Mouse (Mus musculus) midbrain, embryonic 11.5 days (tissue): ENCODE measurements at regions not wholly inside any gene's neighbourhood (a gene's known extent, or its start where the extent isn't known, plus 50 kb on each side); places are given as distances from the start of the nearest gene placed in this dataset.

Experiments used
- ATAC-seq: fragments of 200-750 bp; cut with Nextera tagmentation; 2 replicates; pipeline ENCODE4 v1.8.0; 2017; ENCODE audit warnings: moderate TSS enrichment, moderate library complexity; ENCODE audit not compliant: low FRiP score
- DNase-seq: peaks from one replicate; pipeline ENCODE4 v3.0.0; 2015; ENCODE audit warnings: low spot score; ENCODE audit errors: missing footprints
- H3K27ac ChIP-seq: fragments of 300-500 bp; sonication (generic); 2 replicates; pipeline ENCODE4 v1.5.1; 2014; ENCODE audit warnings: low read depth, low read length
- H3K27me3 ChIP-seq: fragments of 300-500 bp; sonication (generic); 2 replicates; pipeline ENCODE4 v1.6.1; 2014; ENCODE audit warnings: mild to moderate bottlenecking, low read length, moderate library complexity, mixed read lengths; ENCODE audit not compliant: control insufficient read depth, insufficient read depth
- H3K36me3 ChIP-seq: fragments of 300-500 bp; sonication (generic); 2 replicates; pipeline ENCODE4 v1.6.1; 2014; ENCODE audit warnings: mild to moderate bottlenecking, low read length, moderate library complexity, mixed read lengths; ENCODE audit not compliant: control insufficient read depth, insufficient read depth
- H3K4me1 ChIP-seq: fragments of 300-500 bp; sonication (generic); 2 replicates; pipeline ENCODE4 v1.6.1; 2014; ENCODE audit warnings: low read length; ENCODE audit not compliant: control insufficient read depth, insufficient read depth
- H3K4me2 ChIP-seq: fragments of 300-500 bp; sonication (generic); 2 replicates; pipeline ENCODE4 v1.6.1; 2014; ENCODE audit warnings: mild to moderate bottlenecking, moderate library complexity
- H3K4me3 ChIP-seq: fragments of 300-500 bp; sonication (generic); 2 replicates; pipeline ENCODE4 v1.5.1; 2014; ENCODE audit warnings: low read depth, low read length
- H3K9ac ChIP-seq: fragments of 300-500 bp; sonication (generic); 2 replicates; pipeline ENCODE4 v1.6.1; 2014; ENCODE audit warnings: low read length
- H3K9me3 ChIP-seq: fragments of 300-500 bp; sonication (generic); 2 replicates; pipeline ENCODE4 v1.6.1; 2016; ENCODE audit warnings: low read length; ENCODE audit not compliant: control insufficient read depth
- WGBS: fragments of 180-500 bp; shearing (Covaris S2); extraction: QIAGEN DNeasy Blood & Tissue Kit; methylation state at CpG from one replicate; pipeline ENCODE4 v1.1.7; 2014; 5-methylcytosine and 5-hydroxymethylcytosine counted together

DNA sequence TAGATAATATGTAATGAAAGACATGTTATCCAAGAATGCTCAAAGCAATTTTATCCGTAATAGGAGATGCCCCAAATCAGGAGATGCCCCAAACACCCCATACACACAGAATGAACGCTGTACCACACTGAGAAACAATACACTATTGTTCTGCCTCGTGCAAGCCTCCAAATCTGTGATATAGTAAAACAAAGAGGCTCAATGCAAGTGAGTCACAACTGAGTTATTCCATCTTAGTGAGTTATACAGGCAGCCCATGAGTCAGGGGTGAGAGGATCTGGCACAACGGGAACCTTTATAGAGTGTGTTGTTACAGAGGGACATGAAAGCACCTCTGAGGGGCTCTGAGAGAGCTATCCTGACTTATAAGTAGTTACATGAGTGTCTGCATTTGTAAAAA lies 145.3 kb downstream of the Gm12728 start:
- Histone ChIP-seq H3K4me1 (no peaks in the 10 kb centered on the region), H3K4me3 (no peak overlapping the region), H3K36me3 (no peaks in the 10 kb centered on the region), H3K27ac (no peak overlapping the region), H3K4me2 (no peak overlapping the region), H3K9me3 (no peaks in the 10 kb centered on the region), H3K9ac (no peak overlapping the region), H3K27me3 (no peaks in the 10 kb centered on the region)
- WGBS = 73% methylated on average over 4 of the region's 4 CpGs
- DNase-seq (no peak), ATAC-seq (no peak)

- ATAC-seq = no peak
- Histone ChIP-seq H3K27ac (no peak overlapping the region), H3K36me3 (no peaks in the 10 kb centered on the region), H3K4me2 (no peak overlapping the region), H3K27me3 (no peaks in the 10 kb centered on the region), H3K4me1 (no peaks in the 10 kb centered on the region), H3K4me3 (no peak overlapping the region), H3K9me3 (no peaks in the 10 kb centered on the region), H3K9ac (no peak overlapping the region)
- no peak for DNase-seq
- WGBS = 95% methylated on average over 7 of the region's 7 CpGs
These were observed 147.3 kb downstream of the Gm12728 start for GRCm38 (mm10) chr4:105936755-105937514.

DNA sequence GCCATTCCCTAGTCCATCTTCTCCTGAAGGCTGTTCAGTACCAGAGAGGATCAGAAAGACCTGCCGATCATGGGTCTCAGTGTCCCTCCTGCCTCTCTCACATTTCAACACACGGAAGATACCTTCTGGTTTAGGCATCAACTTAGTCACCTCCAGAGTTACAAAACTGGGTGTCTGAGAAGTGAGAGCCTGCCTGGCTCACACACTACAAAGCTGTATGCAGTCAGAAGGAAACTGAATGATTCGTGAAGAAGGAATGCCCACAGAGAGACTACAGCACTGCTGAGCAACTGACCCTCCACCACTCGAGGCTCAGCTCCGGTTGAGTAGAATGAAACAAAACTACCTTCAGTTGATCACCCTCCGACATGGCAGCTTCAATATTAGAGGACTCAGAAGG lies 147.9 kb downstream of the Gm12728 start:
- Histone ChIP-seq H3K4me2 (no peak overlapping the region), H3K4me1 (no peaks in the 10 kb centered on the region), H3K9ac (no peak overlapping the region), H3K4me3 (no peak overlapping the region), H3K36me3 (no peaks in the 10 kb centered on the region), H3K27ac (no peak overlapping the region), H3K9me3 (no peaks in the 10 kb centered on the region), H3K27me3 (no peaks in the 10 kb centered on the region)
- DNase-seq (no peak), ATAC-seq (no peak)
- WGBS = 88% methylated on average over 6 of the region's 6 CpGs

GRCm38 (mm10) chr4:105938886-105939285 lies 149.2 kb downstream of the Gm12728 start:
- Histone ChIP-seq H3K4me3 (no peak overlapping the region), H3K27ac (no peak overlapping the region), H3K9ac (no peak overlapping the region), H3K36me3 (no peaks in the 10 kb centered on the region), H3K9me3 (no peaks in the 10 kb centered on the region), H3K4me2 (no peak overlapping the region), H3K4me1 (no peaks in the 10 kb centered on the region), H3K27me3 (no peaks in the 10 kb centered on the region)
- DNase-seq (no peak), ATAC-seq (no peak)
- 93% methylated on average over 11 of the region's 11 CpGs for WGBS

DNA sequence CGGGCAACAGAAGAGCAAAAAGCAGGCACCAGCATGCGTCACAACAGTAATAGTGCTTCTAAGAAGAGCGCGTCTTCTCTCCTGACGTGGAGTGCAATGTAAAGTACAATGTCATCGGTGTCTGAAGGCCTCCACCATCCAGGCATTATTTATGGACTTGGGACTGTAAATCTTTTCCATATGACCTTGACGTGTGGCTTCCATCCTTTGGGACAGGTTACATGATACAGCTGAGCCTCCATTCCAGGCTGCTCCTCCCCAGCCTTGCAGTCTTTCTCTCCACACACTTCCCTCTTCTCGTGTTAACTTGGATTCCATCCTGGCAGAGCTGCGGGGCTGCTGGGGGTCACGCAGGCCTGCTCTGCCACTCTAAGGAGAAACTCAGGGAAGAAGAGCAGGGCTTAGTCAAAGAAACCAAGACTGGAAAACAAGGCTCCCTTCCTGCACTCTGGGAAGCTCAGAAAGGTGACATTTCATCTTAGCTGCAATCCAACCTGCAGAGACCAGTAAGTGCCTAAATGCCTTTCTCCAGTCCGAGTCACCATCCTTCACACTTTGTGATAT lies 150.0 kb downstream of the Gm12728 start:
- H3K4me3 ChIP-seq = no peak overlapping the region
- 84% methylated on average over 11 of the region's 11 CpGs for WGBS
- no peaks in the 10 kb centered on the region for H3K9me3 ChIP-seq
- H3K4me2 ChIP-seq = no peak overlapping the region
- H3K4me1 ChIP-seq = no peaks in the 10 kb centered on the region
- ATAC-seq (no peak), DNase-seq (peak; percentile 75)
- H3K27me3 ChIP-seq = no peaks in the 10 kb centered on the region
- H3K9ac ChIP-seq = no peak overlapping the region
- no peaks in the 10 kb centered on the region for H3K36me3 ChIP-seq
- H3K27ac ChIP-seq = no peak overlapping the region

GRCm38 (mm10) chr4:105940891-105941290 lies 151.2 kb downstream of the Gm12728 start:
- Histone ChIP-seq H3K36me3 (no peaks in the 10 kb centered on the region), H3K4me1 (no peaks in the 10 kb centered on the region), H3K27ac (no peak overlapping the region), H3K4me3 (no peak overlapping the region), H3K4me2 (no peak overlapping the region), H3K27me3 (no peaks in the 10 kb centered on the region), H3K9ac (no peak overlapping the region), H3K9me3 (no peaks in the 10 kb centered on the region)
- WGBS = 88% methylated on average over 7 of the region's 7 CpGs
- ATAC-seq (no peak), DNase-seq (no peak)

DNA sequence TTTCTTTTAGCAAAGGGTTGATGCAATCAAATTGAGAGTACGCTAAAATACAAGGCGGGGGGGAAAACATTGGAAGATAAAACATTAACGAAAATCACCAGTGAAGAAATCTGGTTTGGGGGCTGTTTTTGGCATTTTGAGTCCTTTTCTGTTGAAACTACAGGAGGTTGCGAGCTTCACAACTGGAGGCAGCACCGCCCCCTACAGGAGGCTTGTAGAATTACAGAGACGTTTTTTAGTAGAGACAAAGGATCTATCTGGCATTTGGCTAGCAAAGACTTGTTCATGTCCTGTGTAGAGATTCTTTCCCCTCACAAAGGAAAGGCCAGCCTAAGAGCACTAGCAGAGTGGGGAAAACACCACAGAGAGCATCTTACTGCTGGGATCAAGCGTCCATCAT lies 152.1 kb downstream of the Gm12728 start:
- H3K4me1 ChIP-seq = no peaks in the 10 kb centered on the region
- H3K27me3 ChIP-seq = no peaks in the 10 kb centered on the region
- no peak overlapping the region for H3K4me2 ChIP-seq
- H3K9me3 ChIP-seq = no peaks in the 10 kb centered on the region
- no peak overlapping the region for H3K9ac ChIP-seq
- no peak for ATAC-seq
- no peaks in the 10 kb centered on the region for H3K36me3 ChIP-seq
- no peak overlapping the region for H3K27ac ChIP-seq
- H3K4me3 ChIP-seq = no peak overlapping the region
- DNase-seq = peak; percentile 94
- 42% methylated on average over 7 of the region's 7 CpGs for WGBS

GRCm38 (mm10) chr4:105944962-105945361 lies 155.3 kb downstream of the Gm12728 start:
- DNase-seq (no peak), ATAC-seq (no peak)
- WGBS = 76% methylated on average over 5 of the region's 5 CpGs

GRCm38 (mm10) chr4:105945921-105946320 lies 156.3 kb downstream of the Gm12728 start:
- Histone ChIP-seq H3K4me3 (no peak overlapping the region), H3K27ac (no peak overlapping the region), H3K4me1 (no peaks in the 10 kb centered on the region), H3K9ac (no peak overlapping the region), H3K27me3 (no peaks in the 10 kb centered on the region), H3K36me3 (no peaks in the 10 kb centered on the region), H3K4me2 (no peak overlapping the region), H3K9me3 (no peaks in the 10 kb centered on the region)
- no peak for ATAC-seq
- WGBS = 54% methylated on average over 1 of the region's 1 CpGs
- DNase-seq = no peak

More at GRCm38 (mm10) chr4:105944962-105945361, 155.3 kb downstream of the Gm12728 start:
- Histone ChIP-seq H3K27ac (no peak overlapping the region), H3K9me3 (no peaks in the 10 kb centered on the region), H3K4me2 (no peak overlapping the region), H3K4me3 (no peak overlapping the region), H3K36me3 (no peaks in the 10 kb centered on the region), H3K4me1 (no peaks in the 10 kb centered on the region), H3K27me3 (no peaks in the 10 kb centered on the region), H3K9ac (no peak overlapping the region)
